In genomic region chr12:94105582-94106162, GRCm38 (mm10) we compare ENCODE assay signal across 17 mouse cellular contexts.
"Had no signal": no experiment of that assay in that cellular context is flagged by ENCODE, and none has a peak within 500 bp of the region (broad histone marks: within the 10 kb centered on the region; RNA-seq: fewer than 3 reads in every experiment).

No protein-coding gene starts in this region.

- H3K9me3 ChIP-seq: limb, embryonic 10.5 days; liver, embryonic 15.5 days; midbrain, embryonic 10.5 days; midbrain, embryonic 15.5 days; neural tube, embryonic 12.5 days had no signal

- H3K27ac ChIP-seq: left cerebral cortex, adult 2 months; limb, embryonic 10.5 days; liver, embryonic 15.5 days; midbrain, embryonic 10.5 days; midbrain, embryonic 15.5 days; neural tube, embryonic 12.5 days had no signal

- H3K4me2 ChIP-seq: liver, embryonic 11.5 days; liver, embryonic 15.5 days; midbrain, embryonic 15.5 days; neural tube, embryonic 12.5 days had no signal

- DNase-seq: kidney, adult 11 months; kidney, adult 9 months; kidney, postnatal 10 days; kidney, postnatal 4 days; lung, adult 2 months; lung, postnatal 10 days; lung, postnatal 4 days; right cerebral cortex, postnatal 14 days; thymus, adult 18-20 months; thymus, postnatal 14 days had no signal

- H3K4me1 ChIP-seq: limb, embryonic 10.5 days; liver, embryonic 15.5 days; midbrain, embryonic 10.5 days; midbrain, embryonic 15.5 days; neural tube, embryonic 12.5 days had no signal

- ATAC-seq: midbrain, embryonic 15.5 days had no signal

- H3K4me3 ChIP-seq: left cerebral cortex, adult 2 months; limb, embryonic 10.5 days; liver, embryonic 15.5 days; midbrain, embryonic 10.5 days; midbrain, embryonic 15.5 days; neural tube, embryonic 12.5 days had no signal

- H3K9ac ChIP-seq: liver, embryonic 15.5 days; midbrain, embryonic 15.5 days; neural tube, embryonic 12.5 days had no signal

- H3K36me3 ChIP-seq: limb, embryonic 10.5 days; liver, embryonic 15.5 days; midbrain, embryonic 10.5 days; midbrain, embryonic 15.5 days; neural tube, embryonic 12.5 days had no signal

- H3K27me3 ChIP-seq: liver, embryonic 15.5 days; midbrain, embryonic 15.5 days; neural tube, embryonic 12.5 days had no signal
